Mouse (Mus musculus): ENCODE measurements around the gene Slc25a22. TPM values are rescaled to one million over a fixed set of nuclear protein-coding genes. Genes with fewer than 3 reads are reported as not detected.

Gene Slc25a22
- polyA plus RNA-seq, 1 experiment from 2014 or later, result 19.4 TPM

- H3K4me3 ChIP-seq (ENCODE audit: low read depth, low read length), result peak overlapping the region; percentile 78
- 26% methylated on average over 9 of the region's 9 CpGs for WGBS (ENCODE audit: insufficient replicate concordance)
- H3K27ac ChIP-seq (ENCODE audit: low read depth, low read length), result peak overlapping the region; percentile 90
- no peaks in the 10 kb centered on the region for H3K36me3 ChIP-seq (ENCODE audit: control insufficient read depth, insufficient read depth, low read length)
- no peaks in the 10 kb centered on the region for H3K9me3 ChIP-seq (replicated peaks; ENCODE audit: control insufficient read depth, low read length)
- H3K4me2 ChIP-seq, result peak overlapping the region; percentile 89
- H3K27me3 ChIP-seq (ENCODE audit: control insufficient read depth, insufficient read depth, low read length), result no peaks in the 10 kb centered on the region
- peaks cover 8% of the 10 kb centered on the region for H3K4me1 ChIP-seq (ENCODE audit: control insufficient read depth, insufficient read depth, low read length)
- peak overlapping the region; percentile 79 for H3K9ac ChIP-seq (ENCODE audit: low read depth, low read length)
- no peak; the same call in 1 of the 2 replicates for ATAC-seq (replicated peaks; ENCODE audit: insufficient number of reproducible peaks, low FRiP score, low TSS enrichment)
Measured at GRCm38 (mm10) chr7:141392552-141393222, 45.0 kb downstream of the Slc25a22 start.

- Histone ChIP-seq H3K4me3 (ENCODE audit: low read depth, low read length) (peak within 1 kb of the TSS; percentile 78), H3K4me2 (peak within 1 kb of the TSS; percentile 89), H3K27me3 (ENCODE audit: control insufficient read depth, insufficient read depth, low read length) (no peaks in the 10 kb centered on the region), H3K4me1 (ENCODE audit: control insufficient read depth, insufficient read depth, low read length) (peaks cover 8% of the 10 kb centered on the region), H3K27ac (ENCODE audit: low read depth, low read length) (peak within 1 kb of the TSS; percentile 90), H3K36me3 (ENCODE audit: control insufficient read depth, insufficient read depth, low read length) (no peaks in the 10 kb centered on the region), H3K9me3 (replicated peaks; ENCODE audit: control insufficient read depth, low read length) (no peaks in the 10 kb centered on the region), H3K9ac (ENCODE audit: low read depth, low read length) (peak within 1 kb of the TSS; percentile 79)
- WGBS (ENCODE audit: insufficient replicate concordance), result under 1% methylated on average over 57 of the region's 57 CpGs
- peak; percentile 93 for ATAC-seq (replicated peaks; ENCODE audit: insufficient number of reproducible peaks, low FRiP score, low TSS enrichment)
Measured at GRCm38 (mm10) chr7:141391625-141392551, 45.8 kb downstream of the Slc25a22 start, which contains the start of gene Taldo1. TSS of gene Taldo1 (plus strand) at chr7:141392199.

- H3K4me1 ChIP-seq (ENCODE audit: control insufficient read depth, insufficient read depth, low read length), result peaks cover 8% of the 10 kb centered on the region
- peak overlapping the region; percentile 89 for H3K4me2 ChIP-seq
- no peaks in the 10 kb centered on the region for H3K36me3 ChIP-seq (ENCODE audit: control insufficient read depth, insufficient read depth, low read length)
- no peak overlapping the region for H3K27ac ChIP-seq (ENCODE audit: low read depth, low read length)
- H3K9me3 ChIP-seq (replicated peaks; ENCODE audit: control insufficient read depth, low read length), result no peaks in the 10 kb centered on the region
- WGBS (ENCODE audit: insufficient replicate concordance), result 54% methylated on average over 9 of the region's 9 CpGs
- no peak for ATAC-seq (replicated peaks; ENCODE audit: insufficient number of reproducible peaks, low FRiP score, low TSS enrichment)
- no peak overlapping the region for H3K9ac ChIP-seq (ENCODE audit: low read depth, low read length)
- no peaks in the 10 kb centered on the region for H3K27me3 ChIP-seq (ENCODE audit: control insufficient read depth, insufficient read depth, low read length)
- no peak overlapping the region for H3K4me3 ChIP-seq (ENCODE audit: low read depth, low read length)
Measured at GRCm38 (mm10) chr7:141390326-141391259, 47.1 kb downstream of the Slc25a22 start.

GRCm38 (mm10) chr7:141388487-141389109 is 49.1 kb downstream of the Slc25a22 start:
- no peak for ATAC-seq (replicated peaks; ENCODE audit: insufficient number of reproducible peaks, low FRiP score, low TSS enrichment)
- Histone ChIP-seq H3K27ac (ENCODE audit: low read depth, low read length) (no peak overlapping the region), H3K9me3 (replicated peaks; ENCODE audit: control insufficient read depth, low read length) (no peaks in the 10 kb centered on the region), H3K36me3 (ENCODE audit: control insufficient read depth, insufficient read depth, low read length) (no peaks in the 10 kb centered on the region), H3K4me2 (no peak overlapping the region), H3K4me3 (ENCODE audit: low read depth, low read length) (no peak overlapping the region), H3K9ac (ENCODE audit: low read depth, low read length) (no peak overlapping the region), H3K4me1 (ENCODE audit: control insufficient read depth, insufficient read depth, low read length) (peaks cover 8% of the 10 kb centered on the region), H3K27me3 (ENCODE audit: control insufficient read depth, insufficient read depth, low read length) (peaks cover 5% of the 10 kb centered on the region; the same call in 1 of the 2 replicates)
- 49% methylated on average over 3 of the region's 3 CpGs for WGBS (ENCODE audit: insufficient replicate concordance)

- 50% methylated on average over 2 of the region's 2 CpGs for WGBS (ENCODE audit: insufficient replicate concordance)
- Histone ChIP-seq H3K27me3 (ENCODE audit: control insufficient read depth, insufficient read depth, low read length) (peaks cover 5% of the 10 kb centered on the region; the same call in 1 of the 2 replicates), H3K9ac (ENCODE audit: low read depth, low read length) (no peak overlapping the region), H3K4me1 (ENCODE audit: control insufficient read depth, insufficient read depth, low read length) (peaks cover 5% of the 10 kb centered on the region), H3K9me3 (replicated peaks; ENCODE audit: control insufficient read depth, low read length) (no peaks in the 10 kb centered on the region), H3K27ac (ENCODE audit: low read depth, low read length) (no peak overlapping the region), H3K4me3 (ENCODE audit: low read depth, low read length) (no peak overlapping the region), H3K36me3 (ENCODE audit: control insufficient read depth, insufficient read depth, low read length) (no peaks in the 10 kb centered on the region), H3K4me2 (no peak overlapping the region)
- ATAC-seq (replicated peaks; ENCODE audit: insufficient number of reproducible peaks, low FRiP score, low TSS enrichment), result no peak
Measured at GRCm38 (mm10) chr7:141387807-141388486, 49.7 kb downstream of the Slc25a22 start.

- Histone ChIP-seq H3K36me3 (ENCODE audit: control insufficient read depth, insufficient read depth, low read length) (no peaks in the 10 kb centered on the region), H3K4me1 (ENCODE audit: control insufficient read depth, insufficient read depth, low read length) (no peaks in the 10 kb centered on the region), H3K27me3 (ENCODE audit: control insufficient read depth, insufficient read depth, low read length) (peaks cover 8% of the 10 kb centered on the region; the same call in 1 of the 2 replicates), H3K4me2 (no peak overlapping the region), H3K9ac (ENCODE audit: low read depth, low read length) (no peak overlapping the region), H3K27ac (ENCODE audit: low read depth, low read length) (no peak overlapping the region), H3K4me3 (ENCODE audit: low read depth, low read length) (no peak overlapping the region), H3K9me3 (replicated peaks; ENCODE audit: control insufficient read depth, low read length) (no peaks in the 10 kb centered on the region)
- 79% methylated on average over 4 of the region's 4 CpGs for WGBS (ENCODE audit: insufficient replicate concordance)
- no peak for ATAC-seq (replicated peaks; ENCODE audit: insufficient number of reproducible peaks, low FRiP score, low TSS enrichment)
Measured at GRCm38 (mm10) chr7:141381068-141381835, 56.4 kb downstream of the Slc25a22 start.

Data from heart, embryonic 11.5 days (tissue).